Mouse (Mus musculus): ENCODE results near the gene Pafah2. TPM values are rescaled to one million over a fixed set of nuclear protein-coding genes. Genes with fewer than 3 reads are reported as not detected.
A peak's percentile ranks its signal among the peaks of the same experiment; 100 is the strongest.

The Pafah2 gene
- polyA plus RNA-seq, 1 experiment: 8.9 TPM

- peak overlapping the region; percentile 78 for H3K27ac ChIP-seq (ENCODE audit: insufficient read depth, low read length)
- no peak overlapping the region for H3K4me3 ChIP-seq (ENCODE audit: insufficient read depth, low read length)
- H3K4me1 ChIP-seq (ENCODE audit: control insufficient read depth, insufficient read depth, low read length): peaks cover 11% of the 10 kb centered on the region
- TF ChIP-seq CTCF (IDR thresholded peaks at IDR 0.05; ENCODE audit: extremely low read depth, insufficient read depth, low read length): no peak
- TF ChIP-seq POLR2A (IDR thresholded peaks at IDR 0.05; ENCODE audit: extremely low read depth, insufficient read depth, low read length): peak; percentile 41; the same call in 1 of the 2 replicates
Measured at GRCm38 (mm10) chr4:134430381-134431004, 34.4 kb downstream of the Pafah2 start.

- Histone ChIP-seq H3K4me1 (ENCODE audit: control insufficient read depth, insufficient read depth, low read length) (peaks cover 11% of the 10 kb centered on the region), H3K27ac (ENCODE audit: insufficient read depth, low read length) (peak overlapping the region; percentile 0; the same call in 1 of the 2 replicates), H3K4me3 (ENCODE audit: insufficient read depth, low read length) (no peak overlapping the region)
- no peak for TF ChIP-seq CTCF (IDR thresholded peaks at IDR 0.05; ENCODE audit: extremely low read depth, insufficient read depth, low read length)
- no peak for TF ChIP-seq POLR2A (IDR thresholded peaks at IDR 0.05; ENCODE audit: extremely low read depth, insufficient read depth, low read length)
Measured at GRCm38 (mm10) chr4:134432686-134433360, 36.7 kb downstream of the Pafah2 start.

- H3K4me1 ChIP-seq (ENCODE audit: control insufficient read depth, insufficient read depth, low read length): peaks cover 3% of the 10 kb centered on the region; the same call in 1 of the 2 replicates
- TF ChIP-seq CTCF (IDR thresholded peaks at IDR 0.05; ENCODE audit: extremely low read depth, insufficient read depth, low read length) (no peak), POLR2A (IDR thresholded peaks at IDR 0.05; ENCODE audit: extremely low read depth, insufficient read depth, low read length) (no peak)
- no peak overlapping the region for H3K4me3 ChIP-seq (ENCODE audit: insufficient read depth, low read length)
- H3K27ac ChIP-seq (ENCODE audit: insufficient read depth, low read length): no peak overlapping the region
Measured at GRCm38 (mm10) chr4:134436185-134436584, 40.1 kb downstream of the Pafah2 start.

- no peak overlapping the region for H3K27ac ChIP-seq (ENCODE audit: insufficient read depth, low read length)
- TF ChIP-seq POLR2A (IDR thresholded peaks at IDR 0.05; ENCODE audit: extremely low read depth, insufficient read depth, low read length) (no peak), CTCF (IDR thresholded peaks at IDR 0.05; ENCODE audit: extremely low read depth, insufficient read depth, low read length) (no peak)
- peaks cover 1% of the 10 kb centered on the region; the same call in 1 of the 2 replicates for H3K4me1 ChIP-seq (ENCODE audit: control insufficient read depth, insufficient read depth, low read length)
- H3K4me3 ChIP-seq (ENCODE audit: insufficient read depth, low read length): no peak overlapping the region
Measured at GRCm38 (mm10) chr4:134436659-134437058, 40.5 kb downstream of the Pafah2 start.

- TF ChIP-seq CTCF (IDR thresholded peaks at IDR 0.05; ENCODE audit: extremely low read depth, insufficient read depth, low read length): no peak
- 0 out of 2 replicates have a peak, but pooled peaks have one; percentile 21 for TF ChIP-seq POLR2A (IDR thresholded peaks at IDR 0.05; ENCODE audit: extremely low read depth, insufficient read depth, low read length)
- H3K4me3 ChIP-seq (ENCODE audit: insufficient read depth, low read length): no peak overlapping the region
- peaks cover 3% of the 10 kb centered on the region; the same call in 1 of the 2 replicates for H3K4me1 ChIP-seq (ENCODE audit: control insufficient read depth, insufficient read depth, low read length)
- H3K27ac ChIP-seq (ENCODE audit: insufficient read depth, low read length): 0 out of 2 replicates have a peak overlapping the region, but pooled peaks have one; percentile 24
Measured at GRCm38 (mm10) chr4:134439119-134439518, 43.0 kb downstream of the Pafah2 start.

- no peak overlapping the region for H3K4me3 ChIP-seq (ENCODE audit: insufficient read depth, low read length)
- H3K27ac ChIP-seq (ENCODE audit: insufficient read depth, low read length): 0 out of 2 replicates have a peak overlapping the region, but pooled peaks have one; percentile 24
- TF ChIP-seq CTCF (IDR thresholded peaks at IDR 0.05; ENCODE audit: extremely low read depth, insufficient read depth, low read length) (no peak), POLR2A (IDR thresholded peaks at IDR 0.05; ENCODE audit: extremely low read depth, insufficient read depth, low read length) (no peak)
- H3K4me1 ChIP-seq (ENCODE audit: control insufficient read depth, insufficient read depth, low read length): peaks cover 3% of the 10 kb centered on the region; the same call in 1 of the 2 replicates
Measured at GRCm38 (mm10) chr4:134439919-134440318, 43.8 kb downstream of the Pafah2 start.

- Histone ChIP-seq H3K4me3 (ENCODE audit: insufficient read depth, low read length) (no peak overlapping the region), H3K27ac (ENCODE audit: insufficient read depth, low read length) (peak overlapping the region; percentile 19), H3K4me1 (ENCODE audit: control insufficient read depth, insufficient read depth, low read length) (peaks cover 7% of the 10 kb centered on the region)
- TF ChIP-seq POLR2A (IDR thresholded peaks at IDR 0.05; ENCODE audit: extremely low read depth, insufficient read depth, low read length): no peak
- TF ChIP-seq CTCF (IDR thresholded peaks at IDR 0.05; ENCODE audit: extremely low read depth, insufficient read depth, low read length): no peak
Measured at GRCm38 (mm10) chr4:134442216-134442615, 46.1 kb downstream of the Pafah2 start.

- TF ChIP-seq POLR2A (IDR thresholded peaks at IDR 0.05; ENCODE audit: extremely low read depth, insufficient read depth, low read length) (no peak), CTCF (IDR thresholded peaks at IDR 0.05; ENCODE audit: extremely low read depth, insufficient read depth, low read length) (no peak)
- H3K4me3 ChIP-seq (ENCODE audit: insufficient read depth, low read length): no peak overlapping the region
- no peak overlapping the region for H3K27ac ChIP-seq (ENCODE audit: insufficient read depth, low read length)
- H3K4me1 ChIP-seq (ENCODE audit: control insufficient read depth, insufficient read depth, low read length): peaks cover 9% of the 10 kb centered on the region
Measured at GRCm38 (mm10) chr4:134443589-134443988, 47.5 kb downstream of the Pafah2 start.

GRCm38 (mm10) chr4:134444949-134445348 is 48.8 kb downstream of the Pafah2 start:
- Histone ChIP-seq H3K4me1 (ENCODE audit: control insufficient read depth, insufficient read depth, low read length) (peaks cover 14% of the 10 kb centered on the region), H3K4me3 (ENCODE audit: insufficient read depth, low read length) (no peak overlapping the region), H3K27ac (ENCODE audit: insufficient read depth, low read length) (peak overlapping the region; percentile 34)
- no peak for TF ChIP-seq POLR2A (IDR thresholded peaks at IDR 0.05; ENCODE audit: extremely low read depth, insufficient read depth, low read length)
- no peak for TF ChIP-seq CTCF (IDR thresholded peaks at IDR 0.05; ENCODE audit: extremely low read depth, insufficient read depth, low read length)
